Mouse (Mus musculus) liver, postnatal 0 days (tissue): ENCODE results near the gene Aldh1l1.

Source experiments
- CTCF ChIP-seq: sonication (generic); IDR thresholded peaks from 2 replicates; pipeline ENCODE4 v1.5.1; 2016; ENCODE audit warnings: antibody characterized with exemption, low read depth
- EP300 ChIP-seq: IDR thresholded peaks from 2 replicates; pipeline ENCODE4 v1.6.1; 2016; ENCODE audit warnings: antibody characterized with exemption, low read depth, mild to moderate bottlenecking

- TF ChIP-seq CTCF = no peak
- TF ChIP-seq EP300 = no peak
Measured at GRCm38 (mm10) chr6:90532575-90533190, 46.5 kb downstream of the Aldh1l1 start.
